Mouse (Mus musculus) heart, embryonic 16.5 days (tissue): Measurements from ENCODE around the gene Hlcs. TPM values are rescaled to one million over a fixed set of nuclear protein-coding genes. Genes with fewer than 3 reads are reported as not detected.

Source experiments
- ATAC-seq: fragments of 200-750 bp; cut with Nextera tagmentation; replicated peaks from 2 replicates; pipeline ENCODE4 v1.8.0; 2017; ENCODE audit warnings: moderate number of reproducible peaks; ENCODE audit not compliant: insufficient read depth, low FRiP score; ENCODE audit errors: extremely low read depth
- H3K27ac ChIP-seq: fragments of 300-500 bp; sonication (generic); 2 replicates; pipeline ENCODE4 v1.5.1; 2014; ENCODE audit warnings: mild to moderate bottlenecking, low read length, control low read depth, moderate library complexity
- H3K27me3 ChIP-seq: fragments of 300-500 bp; sonication (generic); 2 replicates; pipeline ENCODE4 v1.6.1; 2014; ENCODE audit warnings: low read length, mixed read lengths; ENCODE audit not compliant: control insufficient read depth, insufficient read depth
- H3K36me3 ChIP-seq: fragments of 300-500 bp; sonication (generic); 2 replicates; pipeline ENCODE4 v1.6.1; 2014; ENCODE audit not compliant: control insufficient read depth, insufficient read depth
- H3K4me1 ChIP-seq: fragments of 300-500 bp; sonication (generic); 2 replicates; pipeline ENCODE4 v1.6.1; 2014; ENCODE audit warnings: low read length, mixed read lengths; ENCODE audit not compliant: control insufficient read depth, insufficient read depth
- H3K4me2 ChIP-seq: fragments of 300-500 bp; sonication (generic); 2 replicates; pipeline ENCODE4 v1.6.1; 2014; ENCODE audit warnings: low read depth, mild to moderate bottlenecking, control low read depth, low read length
- H3K4me3 ChIP-seq: fragments of 300-500 bp; sonication (generic); 2 replicates; pipeline ENCODE4 v1.5.1; 2014; ENCODE audit warnings: mild to moderate bottlenecking, control low read depth, low read length
- H3K9ac ChIP-seq: fragments of 300-500 bp; sonication (generic); 2 replicates; pipeline ENCODE4 v1.6.1; 2014; ENCODE audit warnings: low read length, control low read depth
- H3K9me3 ChIP-seq: fragments of 300-500 bp; sonication (generic); replicated peaks from 2 replicates; pipeline ENCODE4 v1.6.1; 2016; ENCODE audit warnings: low read length; ENCODE audit not compliant: control insufficient read depth
- WGBS: fragments of 180-500 bp; shearing (Covaris S2); extraction: QIAGEN DNeasy Blood & Tissue Kit; methylation state at CpG from one replicate; pipeline ENCODE4 v1.1.7; 2014; 5-methylcytosine and 5-hydroxymethylcytosine counted together
- polyA plus RNA-seq: library from polyadenylated mRNA; unstranded; fragments of >200 nt; fragmentation: Nextera tagmentation; extraction: Ambion mirVana; gene quantifications from 2 replicates; pipeline ENCODE4 v1.2.1, GENCODE M21; 2015

The Hlcs gene
- polyA plus RNA-seq, 1 experiment from 2014 or later = 6.8 TPM

- Histone ChIP-seq H3K4me3 (no peak overlapping the region), H3K27ac (no peak overlapping the region), H3K27me3 (no peaks in the 10 kb centered on the region), H3K9me3 (no peaks in the 10 kb centered on the region), H3K36me3 (no peaks in the 10 kb centered on the region), H3K4me2 (no peak overlapping the region), H3K4me1 (peaks cover 7% of the 10 kb centered on the region), H3K9ac (no peak overlapping the region)
- 92% methylated on average over 5 of the region's 5 CpGs for WGBS
- ATAC-seq = no peak
Observed at GRCm38 (mm10) chr16:94314626-94315025, 1.3 kb upstream of the Hlcs start.

DNA sequence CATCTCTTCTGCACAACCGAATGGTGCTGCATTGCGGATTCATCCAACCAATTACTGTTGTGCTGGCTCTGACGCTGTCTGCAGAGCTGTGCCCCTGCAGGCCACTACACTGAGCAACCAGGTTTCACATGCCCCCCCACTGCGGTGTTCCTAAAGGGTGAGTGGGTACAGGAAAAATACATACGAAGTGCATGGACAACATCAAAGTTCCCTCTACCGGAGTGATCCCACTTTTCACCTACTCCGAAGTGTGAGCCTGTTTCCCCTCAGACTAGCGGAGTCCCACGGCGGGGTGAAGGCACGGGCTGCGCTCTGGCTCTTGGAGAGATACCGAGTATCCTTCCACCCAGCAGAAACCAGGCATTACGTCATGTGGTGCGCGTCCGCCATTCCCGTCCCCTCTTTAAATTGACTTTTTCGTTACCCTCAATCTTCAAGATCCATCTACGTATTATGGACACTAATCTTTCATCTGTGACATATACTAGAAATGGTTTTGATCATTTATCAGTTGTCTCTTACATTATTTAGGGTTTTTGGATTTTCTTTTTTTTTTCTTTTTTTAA, 625 bp downstream of the Hlcs start:
- Histone ChIP-seq H3K4me2 (peak overlapping the region; percentile 58), H3K27me3 (no peaks in the 10 kb centered on the region), H3K36me3 (no peaks in the 10 kb centered on the region), H3K4me3 (peak overlapping the region; percentile 69), H3K9ac (peak overlapping the region; percentile 79), H3K4me1 (peaks cover 9% of the 10 kb centered on the region), H3K9me3 (no peaks in the 10 kb centered on the region), H3K27ac (peak overlapping the region; percentile 97)
- WGBS = 0% methylated on average over 20 of the region's 20 CpGs
- peak; percentile 84 for ATAC-seq

DNA sequence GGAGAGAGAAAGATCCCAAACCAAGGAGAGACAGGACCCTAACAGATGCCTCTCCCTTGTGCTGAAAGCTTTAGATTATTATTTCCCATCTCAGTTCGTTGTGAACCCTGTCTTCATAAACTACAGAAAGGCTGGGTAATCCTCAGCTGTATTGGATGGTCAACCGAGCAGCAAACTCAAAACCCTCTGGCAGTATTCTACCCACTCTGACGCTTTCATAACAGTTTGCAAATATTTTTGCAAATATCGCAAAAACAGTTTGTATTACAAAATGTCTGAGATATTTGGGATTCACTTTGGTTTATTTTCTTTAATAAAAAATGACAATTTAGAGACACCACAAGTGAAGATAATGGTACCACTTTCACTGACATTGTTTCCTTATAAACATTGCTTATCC, 1.4 kb downstream of the Hlcs start:
- Histone ChIP-seq H3K4me2 (peak overlapping the region; percentile 58), H3K9ac (peak overlapping the region; percentile 79), H3K4me1 (peaks cover 9% of the 10 kb centered on the region), H3K9me3 (no peaks in the 10 kb centered on the region), H3K36me3 (no peaks in the 10 kb centered on the region), H3K27me3 (no peaks in the 10 kb centered on the region), H3K4me3 (no peak overlapping the region), H3K27ac (no peak overlapping the region)
- 78% methylated on average over 4 of the region's 4 CpGs for WGBS
- ATAC-seq = no peak

GRCm38 (mm10) chr16:94311416-94311815, 2.0 kb downstream of the Hlcs start:
- no peak for ATAC-seq
- 50% methylated on average over 1 of the region's 1 CpGs for WGBS
- Histone ChIP-seq H3K4me2 (no peak overlapping the region), H3K27me3 (no peaks in the 10 kb centered on the region), H3K9ac (no peak overlapping the region; the same call in 1 of the 2 replicates), H3K27ac (no peak overlapping the region), H3K4me3 (no peak overlapping the region), H3K9me3 (no peaks in the 10 kb centered on the region), H3K36me3 (no peaks in the 10 kb centered on the region), H3K4me1 (peaks cover 9% of the 10 kb centered on the region)

DNA sequence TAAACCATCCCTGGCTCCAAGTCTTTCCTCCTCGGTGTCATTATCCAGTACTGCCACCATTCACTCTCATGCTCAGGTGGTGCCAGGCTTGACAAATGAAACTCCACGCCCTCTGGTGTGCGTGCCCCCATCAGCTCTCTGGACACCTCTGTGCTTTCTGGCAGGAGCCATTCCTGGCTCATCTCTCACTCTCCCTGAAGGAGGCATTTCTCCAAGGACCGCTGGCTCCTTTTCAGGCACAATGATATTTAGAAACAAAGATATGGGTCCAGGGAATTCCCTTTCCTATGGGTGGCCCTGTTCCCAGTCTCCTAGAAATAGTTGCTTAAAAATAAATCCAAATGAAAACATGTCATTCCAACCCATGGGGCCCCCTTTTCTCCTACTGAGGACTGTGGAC, 4.3 kb downstream of the Hlcs start:
- WGBS = 75% methylated on average over 4 of the region's 4 CpGs
- Histone ChIP-seq H3K36me3 (0 out of 2 replicates have a peak, but pooled peaks cover 4% of the 10 kb centered on the region), H3K9me3 (peaks cover 8% of the 10 kb centered on the region), H3K9ac (no peak overlapping the region), H3K4me1 (peaks cover 9% of the 10 kb centered on the region), H3K27ac (no peak overlapping the region), H3K4me3 (no peak overlapping the region), H3K27me3 (no peaks in the 10 kb centered on the region), H3K4me2 (no peak overlapping the region)
- no peak for ATAC-seq

DNA sequence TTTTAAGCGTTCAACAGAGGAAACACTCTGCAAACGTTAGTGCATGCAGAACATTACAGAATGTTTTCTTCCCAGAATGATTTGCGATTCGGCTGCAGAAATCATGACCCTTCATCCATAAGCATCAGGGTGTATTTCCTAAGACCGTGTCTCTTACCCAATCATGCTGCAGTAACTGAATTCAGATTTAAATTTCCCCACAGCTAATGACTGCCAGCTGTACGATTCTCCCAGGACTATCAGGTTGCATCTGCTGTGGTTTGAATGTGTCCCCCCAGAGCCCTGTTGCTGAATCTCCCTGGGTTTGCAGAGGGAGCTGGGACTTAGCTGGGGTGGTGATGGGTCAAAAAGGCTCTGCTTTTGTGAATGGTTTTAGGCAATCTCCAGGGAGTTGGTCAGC, 5.4 kb downstream of the Hlcs start:
- no peak overlapping the region for H3K27ac ChIP-seq
- H3K9ac ChIP-seq = no peak overlapping the region
- H3K36me3 ChIP-seq = 0 out of 2 replicates have a peak, but pooled peaks cover 4% of the 10 kb centered on the region
- no peak overlapping the region for H3K4me2 ChIP-seq
- 59% methylated on average over 6 of the region's 6 CpGs for WGBS
- no peak for ATAC-seq
- peaks cover 8% of the 10 kb centered on the region for H3K9me3 ChIP-seq
- no peak overlapping the region for H3K4me3 ChIP-seq
- H3K4me1 ChIP-seq = peaks cover 13% of the 10 kb centered on the region
- no peaks in the 10 kb centered on the region for H3K27me3 ChIP-seq

- Histone ChIP-seq H3K4me3 (no peak overlapping the region), H3K36me3 (0 out of 2 replicates have a peak, but pooled peaks cover 4% of the 10 kb centered on the region), H3K9me3 (peaks cover 8% of the 10 kb centered on the region), H3K9ac (no peak overlapping the region), H3K27ac (no peak overlapping the region), H3K4me1 (peaks cover 13% of the 10 kb centered on the region), H3K4me2 (no peak overlapping the region), H3K27me3 (no peaks in the 10 kb centered on the region)
- WGBS = 71% methylated on average over 6 of the region's 6 CpGs
- no peak for ATAC-seq
Observed at GRCm38 (mm10) chr16:94307526-94307925, 5.8 kb downstream of the Hlcs start.

- Histone ChIP-seq H3K4me3 (peak overlapping the region; percentile 46), H3K9me3 (peaks cover 8% of the 10 kb centered on the region), H3K4me1 (peaks cover 13% of the 10 kb centered on the region), H3K9ac (peak overlapping the region; percentile 72), H3K27ac (peak overlapping the region; percentile 92), H3K27me3 (no peaks in the 10 kb centered on the region), H3K4me2 (peak overlapping the region; percentile 71), H3K36me3 (0 out of 2 replicates have a peak, but pooled peaks cover 4% of the 10 kb centered on the region)
- WGBS = 29% methylated on average over 6 of the region's 6 CpGs
- no peak for ATAC-seq
Observed at GRCm38 (mm10) chr16:94303203-94303535, 10.2 kb downstream of the Hlcs start.

DNA sequence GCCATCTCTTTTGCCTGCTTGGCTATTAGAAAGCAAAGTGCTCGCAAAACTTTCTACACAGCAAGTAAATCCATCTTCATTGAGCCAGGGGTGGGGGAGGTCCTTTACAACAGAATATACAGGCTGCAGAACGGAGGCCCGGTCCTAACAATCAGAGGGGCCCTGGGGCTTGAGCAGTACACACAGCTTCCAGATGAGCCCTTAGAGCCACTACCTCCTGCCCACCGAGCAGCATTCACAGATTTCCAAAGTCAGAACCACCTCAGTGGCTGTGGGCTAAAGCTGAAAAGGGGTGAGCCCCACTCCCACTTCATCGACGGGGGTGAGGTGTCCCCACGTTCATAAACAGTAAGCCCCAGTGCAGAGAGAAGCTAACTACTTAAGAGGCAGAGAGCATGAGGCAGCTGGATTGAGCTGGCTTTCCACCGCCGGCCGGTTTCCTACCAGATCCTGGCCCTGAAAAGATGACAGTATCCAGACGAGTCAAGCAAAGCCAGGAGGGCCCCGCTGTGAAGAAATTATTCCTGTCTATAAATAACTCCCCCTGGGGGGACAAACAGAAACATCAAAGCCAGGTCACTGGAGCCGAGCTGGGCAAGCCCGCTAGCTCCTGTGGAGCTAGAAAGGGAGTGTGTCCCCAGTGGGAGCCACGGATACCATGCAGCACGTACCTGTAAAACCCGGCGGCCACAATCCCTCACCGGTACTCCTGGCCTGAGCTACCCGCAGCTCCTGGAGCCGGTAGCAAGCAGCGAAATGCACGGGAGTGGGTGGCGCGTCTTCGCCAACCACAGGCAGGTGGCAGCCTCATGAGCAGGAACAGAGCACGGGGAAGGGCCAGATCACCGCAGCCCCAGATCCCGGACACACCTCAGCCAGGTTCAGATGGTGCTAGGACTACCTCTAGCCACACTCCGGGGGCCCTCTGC, 10.8 kb downstream of the Hlcs start:
- Histone ChIP-seq H3K27ac (peak overlapping the region; percentile 92), H3K36me3 (0 out of 2 replicates have a peak, but pooled peaks cover 4% of the 10 kb centered on the region), H3K9me3 (peaks cover 8% of the 10 kb centered on the region), H3K27me3 (no peaks in the 10 kb centered on the region), H3K4me2 (peak overlapping the region; percentile 71), H3K9ac (peak overlapping the region; percentile 72), H3K4me3 (peak overlapping the region; percentile 46), H3K4me1 (peaks cover 13% of the 10 kb centered on the region)
- 9% methylated on average over 30 of the region's 30 CpGs for WGBS
- ATAC-seq = peak; percentile 82
